Mouse (Mus musculus) spleen, adult 2 months (tissue): ENCODE results near the gene Tmem259.

ENCODE experiments used
- CTCF ChIP-seq: fragments of 200-500 bp; IDR thresholded peaks from 2 replicates; pipeline ENCODE4 v1.5.1; 2011; ENCODE audit warnings: mild to moderate bottlenecking, inconsistent platforms; ENCODE audit not compliant: insufficient read depth, insufficient read length, insufficient replicate concordance; ENCODE audit errors: extremely low read depth
- POLR2A ChIP-seq: fragments of 200-500 bp; IDR thresholded peaks from 2 replicates; pipeline ENCODE4 v1.6.1; 2011; ENCODE audit warnings: low read depth, low read length, inconsistent platforms

DNA sequence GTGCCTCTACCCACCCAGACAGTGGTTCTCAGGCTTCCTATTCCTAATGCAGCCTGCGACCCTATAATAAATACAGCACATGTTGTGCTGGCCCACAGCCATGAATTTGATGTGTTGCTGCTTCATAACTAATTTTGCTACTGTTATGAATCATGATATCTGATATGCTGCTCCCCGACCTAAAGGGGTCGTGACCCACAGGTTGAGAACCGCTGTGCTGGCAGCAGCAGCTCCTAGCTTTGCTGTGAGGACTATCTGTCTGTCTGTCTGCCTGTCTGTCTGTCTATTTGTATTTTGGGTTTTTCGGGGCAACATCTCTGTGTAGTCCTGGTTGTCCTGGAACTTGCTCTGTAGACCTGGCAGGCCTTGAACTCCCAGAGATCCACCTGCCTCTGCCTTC, 39.6 kb upstream of the Tmem259 start:
- TF ChIP-seq POLR2A (no peak), CTCF (no peak)
